Mouse (Mus musculus) kidney, embryonic 15.5 days (tissue): ENCODE data around the gene Tceanc. TPM values are rescaled to one million over a fixed set of nuclear protein-coding genes. Genes with fewer than 3 reads are reported as not detected.
"Not testable (repeated sequence)": the region's sequence is repeated elsewhere in the genome, so short reads cannot be mapped to it uniquely, and the experiment has no call there.

Source experiments
- ATAC-seq: fragments of 200-750 bp; cut with Nextera tagmentation; replicated peaks from 2 replicates; pipeline ENCODE4 v1.8.0; 2017; ENCODE audit warnings: moderate TSS enrichment; ENCODE audit not compliant: low FRiP score
- H3K27ac ChIP-seq: fragments of 300-500 bp; sonication (generic); 2 replicates; pipeline ENCODE4 v1.5.1; 2015; ENCODE audit warnings: mild to moderate bottlenecking, inconsistent platforms
- H3K27me3 ChIP-seq: fragments of 300-500 bp; sonication (generic); 2 replicates; pipeline ENCODE4 v1.6.1; 2015; ENCODE audit warnings: inconsistent platforms
- H3K36me3 ChIP-seq: fragments of 300-500 bp; sonication (generic); 2 replicates; pipeline ENCODE4 v1.6.1; 2015; ENCODE audit warnings: inconsistent platforms
- H3K4me1 ChIP-seq: fragments of 300-500 bp; sonication (generic); 2 replicates; pipeline ENCODE4 v1.6.1; 2015; ENCODE audit warnings: inconsistent platforms
- H3K4me2 ChIP-seq: fragments of 300-500 bp; sonication (generic); 2 replicates; pipeline ENCODE4 v1.6.1; 2015; ENCODE audit warnings: moderate library complexity, mild to moderate bottlenecking, inconsistent platforms
- H3K4me3 ChIP-seq: fragments of 300-500 bp; sonication (generic); replicated peaks from 2 replicates; pipeline ENCODE4 v1.5.1; 2015; ENCODE audit warnings: mild to moderate bottlenecking, inconsistent platforms
- H3K9ac ChIP-seq: fragments of 300-500 bp; sonication (generic); 2 replicates; pipeline ENCODE4 v1.6.1; 2015; ENCODE audit warnings: mild to moderate bottlenecking, inconsistent platforms
- H3K9me3 ChIP-seq: fragments of 300-500 bp; sonication (generic); replicated peaks from 2 replicates; pipeline ENCODE4 v1.6.1; 2016; ENCODE audit warnings: inconsistent platforms
- WGBS: fragments of 180-500 bp; shearing (Covaris S2); methylation state at CpG from one replicate; pipeline ENCODE4 v1.1.7; 2015; ENCODE audit warnings: mixed read lengths; 5-methylcytosine and 5-hydroxymethylcytosine counted together
- polyA plus RNA-seq: library from polyadenylated mRNA; unstranded; fragments of >200 nt; fragmentation: Nextera tagmentation; extraction: Ambion mirVana; gene quantifications from 2 replicates; pipeline ENCODE4 v1.2.1, GENCODE M21; 2015

Gene Tceanc
- polyA plus RNA-seq, 1 experiment from 2014 or later, result 8.7 TPM

GRCm38 (mm10) chrX:166516631-166517030 lies 1.7 kb downstream of the Tceanc start:
- no peak overlapping the region for H3K27ac ChIP-seq

GRCm38 (mm10) chrX:166515923-166516322 lies 2.4 kb downstream of the Tceanc start:
- H3K27ac ChIP-seq, result no peak overlapping the region
- 85% methylated on average over 3 of the region's 3 CpGs for WGBS
- 0 out of 2 replicates have a peak, but pooled peaks cover 7% of the 10 kb centered on the region for H3K4me1 ChIP-seq
- H3K9ac ChIP-seq, result no peak overlapping the region
- H3K4me3 ChIP-seq, result no peak overlapping the region
- H3K36me3 ChIP-seq, result no peaks in the 10 kb centered on the region
- H3K27me3 ChIP-seq, result peaks cover 29% of the 10 kb centered on the region
- H3K9me3 ChIP-seq, result no peaks in the 10 kb centered on the region
- no peak overlapping the region for H3K4me2 ChIP-seq
- ATAC-seq, result no peak

More at GRCm38 (mm10) chrX:166516631-166517030, 1.7 kb downstream of the Tceanc start:
- 0 out of 2 replicates have a peak, but pooled peaks cover 7% of the 10 kb centered on the region for H3K4me1 ChIP-seq
- no peak for ATAC-seq
- H3K4me3 ChIP-seq, result no peak overlapping the region
- H3K36me3 ChIP-seq, result no peaks in the 10 kb centered on the region
- no peaks in the 10 kb centered on the region for H3K9me3 ChIP-seq
- 93% methylated on average over 1 of the region's 1 CpGs for WGBS
- no peak overlapping the region for H3K4me2 ChIP-seq
- H3K27me3 ChIP-seq, result peaks cover 31% of the 10 kb centered on the region
- H3K9ac ChIP-seq, result no peak overlapping the region

- not testable (repeated sequence) for H3K4me1 ChIP-seq, H3K9ac ChIP-seq, H3K9me3 ChIP-seq, ATAC-seq, H3K4me3 ChIP-seq, H3K36me3 ChIP-seq
- Histone ChIP-seq H3K27me3 (peaks cover 19% of the 10 kb centered on the region), H3K27ac (0 out of 2 replicates have a peak overlapping the region, but pooled peaks have one; percentile 22), H3K4me2 (peak overlapping the region; percentile 41)
- WGBS, result 21% methylated on average over 12 of the region's 12 CpGs
Measured at GRCm38 (mm10) chrX:166514035-166514434, 4.3 kb downstream of the Tceanc start.

- ATAC-seq, result no peak
- Histone ChIP-seq H3K27me3 (peaks cover 11% of the 10 kb centered on the region), H3K9me3 (no peaks in the 10 kb centered on the region), H3K4me1 (0 out of 2 replicates have a peak, but pooled peaks cover 7% of the 10 kb centered on the region), H3K4me2 (no peak overlapping the region), H3K36me3 (no peaks in the 10 kb centered on the region), H3K9ac (no peak overlapping the region), H3K4me3 (no peak overlapping the region), H3K27ac (no peak overlapping the region)
- WGBS, result 91% methylated on average over 4 of the region's 4 CpGs
Measured at GRCm38 (mm10) chrX:166512071-166512470, 6.3 kb downstream of the Tceanc start.

GRCm38 (mm10) chrX:166511107-166511506 lies 7.3 kb downstream of the Tceanc start:
- no peaks in the 10 kb centered on the region for H3K9me3 ChIP-seq
- no peak for ATAC-seq
- H3K4me3 ChIP-seq, result no peak overlapping the region
- no peaks in the 10 kb centered on the region for H3K36me3 ChIP-seq
- H3K9ac ChIP-seq, result no peak overlapping the region
- no peak overlapping the region for H3K27ac ChIP-seq
- no peak overlapping the region for H3K4me2 ChIP-seq
- H3K27me3 ChIP-seq, result peaks cover 10% of the 10 kb centered on the region
- H3K4me1 ChIP-seq, result 0 out of 2 replicates have a peak, but pooled peaks cover 7% of the 10 kb centered on the region

GRCm38 (mm10) chrX:166509761-166510738 lies 8.3 kb downstream of the Tceanc start:
- Histone ChIP-seq H3K4me2 (peak overlapping the region; percentile 52), H3K4me1 (0 out of 2 replicates have a peak, but pooled peaks cover 7% of the 10 kb centered on the region), H3K27ac (peak overlapping the region; percentile 99), H3K9ac (peak overlapping the region; percentile 63), H3K4me3 (peak overlapping the region; percentile 57), H3K27me3 (peaks cover 3% of the 10 kb centered on the region), H3K9me3 (no peaks in the 10 kb centered on the region), H3K36me3 (no peaks in the 10 kb centered on the region)
- peak; percentile 98 for ATAC-seq
- WGBS, result 23% methylated on average over 65 of the region's 65 CpGs

- no peak overlapping the region for H3K27ac ChIP-seq
- H3K9ac ChIP-seq, result no peak overlapping the region
- no peaks in the 10 kb centered on the region; the same call in 1 of the 2 replicates for H3K36me3 ChIP-seq
- peaks cover 12% of the 10 kb centered on the region for H3K27me3 ChIP-seq
- H3K4me2 ChIP-seq, result no peak overlapping the region
- WGBS, result 58% methylated on average over 2 of the region's 2 CpGs
- no peaks in the 10 kb centered on the region for H3K9me3 ChIP-seq
- ATAC-seq, result no peak
- H3K4me1 ChIP-seq, result no peaks in the 10 kb centered on the region
- H3K4me3 ChIP-seq, result no peak overlapping the region
Measured at GRCm38 (mm10) chrX:166504421-166504820, 13.9 kb downstream of the Tceanc start.

GRCm38 (mm10) chrX:166499496-166500190 lies 18.7 kb downstream of the Tceanc start:
- 69% methylated on average over 1 of the region's 1 CpGs for WGBS
- Histone ChIP-seq H3K36me3 (no peaks in the 10 kb centered on the region; the same call in 1 of the 2 replicates), H3K4me3 (no peak overlapping the region), H3K4me2 (no peak overlapping the region), H3K9me3 (no peaks in the 10 kb centered on the region), H3K4me1 (no peaks in the 10 kb centered on the region), H3K27me3 (peaks cover 16% of the 10 kb centered on the region; the same call in 1 of the 2 replicates), H3K27ac (no peak overlapping the region), H3K9ac (no peak overlapping the region)
- no peak for ATAC-seq

GRCm38 (mm10) chrX:166497771-166498170 lies 20.6 kb downstream of the Tceanc start:
- H3K4me3 ChIP-seq, result no peak overlapping the region
- no peak overlapping the region for H3K27ac ChIP-seq
- H3K36me3 ChIP-seq, result no peaks in the 10 kb centered on the region; the same call in 1 of the 2 replicates
- H3K9ac ChIP-seq, result no peak overlapping the region
- no peak overlapping the region for H3K4me2 ChIP-seq
- no peak for ATAC-seq
- no peaks in the 10 kb centered on the region for H3K4me1 ChIP-seq
- 72% methylated on average over 4 of the region's 4 CpGs for WGBS
- H3K9me3 ChIP-seq, result no peaks in the 10 kb centered on the region
- H3K27me3 ChIP-seq, result peaks cover 12% of the 10 kb centered on the region; the same call in 1 of the 2 replicates

- Histone ChIP-seq H3K4me3 (no peak overlapping the region), H3K9ac (no peak overlapping the region), H3K27ac (no peak overlapping the region), H3K4me1 (no peaks in the 10 kb centered on the region), H3K27me3 (0 out of 2 replicates have a peak, but pooled peaks cover 4% of the 10 kb centered on the region), H3K9me3 (no peaks in the 10 kb centered on the region), H3K4me2 (no peak overlapping the region), H3K36me3 (no peaks in the 10 kb centered on the region)
- 95% methylated on average over 2 of the region's 2 CpGs for WGBS
- ATAC-seq, result no peak
Measured at GRCm38 (mm10) chrX:166495052-166495451, 23.3 kb downstream of the Tceanc start.

- H3K9ac ChIP-seq, result peak within 1 kb of the TSS; percentile 62
- H3K9me3 ChIP-seq, result no peaks in the 10 kb centered on the region
Measured at GRCm38 (mm10) chrX:166479365-166479983, 38.9 kb downstream of the Tceanc start, which contains the start of gene Rab9. Rab9 (minus strand) TSS chrX:166479867.

More at GRCm38 (mm10) chrX:166479365-166479983, 38.9 kb downstream of the Tceanc start, which contains the start of gene Rab9:
- WGBS, result 18% methylated on average over 41 of the region's 41 CpGs
- Histone ChIP-seq H3K4me3 (peak within 1 kb of the TSS; percentile 63), H3K27me3 (peaks cover 18% of the 10 kb centered on the region; the same call in 1 of the 2 replicates), H3K27ac (peak within 1 kb of the TSS; percentile 86), H3K4me2 (peak within 1 kb of the TSS; percentile 59), H3K4me1 (peaks cover 7% of the 10 kb centered on the region; the same call in 1 of the 2 replicates), H3K36me3 (peaks cover 11% of the 10 kb centered on the region; the same call in 1 of the 2 replicates)
- ATAC-seq, result peak; percentile 98
